Mouse (Mus musculus) cerebellum, adult 2 months (tissue): ENCODE measurements around the gene Notch3. TPM values are rescaled to one million over a fixed set of nuclear protein-coding genes. Genes with fewer than 3 reads are reported as not detected.
A peak's percentile ranks its signal among the peaks of the same experiment; 100 is the strongest.

Source experiments
- DNase-seq, 2 experiments: peaks; one replicate each; pipeline ENCODE4 v3.0.0; 2021
- H3K27ac ChIP-seq: fragments of 200-500 bp; 2 replicates; pipeline ENCODE4 v1.5.1; 2012; ENCODE audit warnings: low read length, control low read depth, inconsistent platforms; ENCODE audit not compliant: insufficient read depth
- H3K27me3 ChIP-seq: fragments of 200-500 bp; 2 replicates; pipeline ENCODE4 v1.6.1; 2012; ENCODE audit warnings: inconsistent platforms, mild to moderate bottlenecking, low read length, moderate library complexity; ENCODE audit not compliant: control insufficient read depth, insufficient read depth
- H3K4me1 ChIP-seq: fragments of 200-500 bp; 2 replicates; pipeline ENCODE4 v1.6.1; 2011; ENCODE audit warnings: low read length; ENCODE audit not compliant: control insufficient read depth, insufficient read depth
- H3K4me3 ChIP-seq: fragments of 200-500 bp; replicated peaks from 2 replicates; pipeline ENCODE3; 2011; ENCODE audit warnings: mild to moderate bottlenecking, low read depth, low read length, control low read depth; ENCODE audit not compliant: insufficient read depth
- CTCF ChIP-seq: fragments of 200-500 bp; IDR thresholded peaks from 2 replicates; pipeline ENCODE4 v1.5.1; 2011; ENCODE audit warnings: low read depth, mild to moderate bottlenecking, control low read depth, low read length, moderate library complexity, borderline replicate concordance; ENCODE audit not compliant: insufficient read depth
- POLR2A ChIP-seq: fragments of 200-500 bp; IDR thresholded peaks from 2 replicates; pipeline ENCODE4 v1.6.1; 2011; ENCODE audit warnings: low read length, control low read depth, borderline replicate concordance; ENCODE audit not compliant: insufficient read depth
- whole genome bisulfite sequencing: fragments of 180-500 bp; shearing (Covaris S2); methylation state at CpG from one replicate; pipeline ENCODE4 v1.1.7; 2018; 5-methylcytosine and 5-hydroxymethylcytosine counted together
- polyA plus RNA-seq: library from polyadenylated mRNA; depleted of rRNA; stranded (reverse); fragments of >200 nt; gene quantifications from 2 replicates; pipeline ENCODE4 v1.2.3, GENCODE M21; 2012

Gene Notch3
- polyA plus RNA-seq, 1 experiment: 11.0 TPM

- TF ChIP-seq POLR2A (no peak), CTCF (no peak)
- DNase-seq: no peak
- 100% methylated on average over 1 of the region's 1 CpGs for WGBS
- Histone ChIP-seq H3K27me3 (no peaks in the 10 kb centered on the region; the same call in 1 of the 2 replicates), H3K4me3 (no peak overlapping the region), H3K4me1 (no peaks in the 10 kb centered on the region), H3K27ac (no peak overlapping the region)
These were observed 24.4 kb downstream of the Notch3 start for GRCm38 (mm10) chr17:32142234-32142633.

GRCm38 (mm10) chr17:32133375-32133774 is 33.3 kb downstream of the Notch3 start:
- Histone ChIP-seq H3K27me3 (no peaks in the 10 kb centered on the region; the same call in 1 of the 2 replicates), H3K27ac (no peak overlapping the region), H3K4me3 (no peak overlapping the region), H3K4me1 (peaks cover 9% of the 10 kb centered on the region; the same call in 1 of the 2 replicates)
- WGBS: 69% methylated on average over 16 of the region's 16 CpGs
- DNase-seq: no peak
- TF ChIP-seq POLR2A (no peak), CTCF (no peak)

- TF ChIP-seq CTCF (no peak), POLR2A (no peak)
- H3K4me1 ChIP-seq: peaks cover 9% of the 10 kb centered on the region; the same call in 1 of the 2 replicates
- no peak overlapping the region for H3K4me3 ChIP-seq
- DNase-seq: peak; percentile 72 to 81
- WGBS: 14% methylated on average over 11 of the region's 11 CpGs
- no peak overlapping the region for H3K27ac ChIP-seq
- no peaks in the 10 kb centered on the region for H3K27me3 ChIP-seq
These were observed 34.6 kb downstream of the Notch3 start for GRCm38 (mm10) chr17:32132087-32132486.

DNA sequence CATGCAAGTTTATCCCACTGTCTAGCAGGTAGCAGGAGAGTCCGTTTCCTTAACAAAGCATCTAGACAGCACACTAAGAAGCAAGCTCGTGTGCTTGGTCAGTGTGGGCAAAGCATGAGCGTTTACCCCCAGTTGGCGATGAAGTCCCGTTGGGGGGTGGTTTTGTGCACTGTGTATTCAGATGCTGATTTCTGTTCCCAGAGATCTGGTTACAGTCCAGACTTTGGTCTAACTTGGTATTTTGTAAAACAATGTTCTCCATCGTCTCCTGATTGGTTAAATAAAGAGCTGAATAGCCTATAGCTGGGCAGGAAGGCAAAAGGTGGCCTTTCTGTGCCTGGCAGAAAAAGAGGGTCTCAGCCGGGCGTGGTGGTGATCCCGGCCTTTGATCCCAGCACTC is 36.1 kb downstream of the Notch3 start:
- TF ChIP-seq POLR2A: no peak
- no peak for TF ChIP-seq CTCF
- 90% methylated on average over 9 of the region's 9 CpGs for WGBS
- H3K27ac ChIP-seq: no peak overlapping the region

DNA sequence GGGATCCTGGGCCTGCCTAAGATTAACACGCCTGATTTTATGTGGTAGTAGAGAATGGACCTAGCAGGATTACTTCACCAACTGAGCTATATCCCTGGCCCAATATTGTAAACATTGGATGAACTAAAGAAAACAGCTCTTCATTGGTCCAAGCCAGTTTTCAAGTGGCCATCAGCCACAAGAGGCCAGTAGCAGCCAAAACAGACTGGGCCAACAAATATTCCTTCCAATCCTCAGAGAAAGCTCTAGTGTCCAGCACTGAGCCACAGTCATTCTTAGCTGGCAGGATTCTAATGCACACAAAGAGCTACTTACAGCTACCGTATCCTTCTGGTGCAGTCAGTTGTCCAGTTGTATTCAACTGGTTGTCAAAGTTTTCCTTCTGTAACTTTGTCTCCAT is 39.5 kb downstream of the Notch3 start:
- TF ChIP-seq POLR2A (no peak), CTCF (no peak)
- no peak overlapping the region for H3K27ac ChIP-seq
- 85% methylated on average over 2 of the region's 2 CpGs for WGBS
- H3K27me3 ChIP-seq: no peaks in the 10 kb centered on the region
- peaks cover 4% of the 10 kb centered on the region; the same call in 1 of the 2 replicates for H3K4me1 ChIP-seq
- no peak for DNase-seq
- no peak overlapping the region for H3K4me3 ChIP-seq

More for the DNA sequence above, 36.1 kb downstream of the Notch3 start:
- peaks cover 9% of the 10 kb centered on the region; the same call in 1 of the 2 replicates for H3K4me1 ChIP-seq
- DNase-seq: no peak
- H3K4me3 ChIP-seq: no peak overlapping the region
- H3K27me3 ChIP-seq: no peaks in the 10 kb centered on the region

DNA sequence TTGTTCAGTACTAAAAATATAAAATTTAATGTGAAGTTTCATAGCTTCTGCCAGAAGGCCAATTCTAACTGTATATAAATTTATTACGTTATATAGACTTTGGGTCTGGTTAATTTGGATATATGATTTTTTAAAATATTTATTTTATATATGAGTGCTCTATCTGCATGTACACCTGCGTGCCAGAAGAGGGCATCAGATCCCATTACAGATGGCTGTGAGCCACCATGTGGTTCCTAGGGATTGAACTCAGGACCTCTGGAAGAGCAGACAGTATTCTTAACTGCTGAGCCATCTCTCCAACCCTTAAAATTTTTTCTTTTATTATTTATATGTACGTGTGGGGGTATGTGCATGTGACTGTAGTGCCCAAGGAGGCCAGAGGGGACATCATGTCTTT is 41.2 kb downstream of the Notch3 start:
- TF ChIP-seq CTCF (no peak), POLR2A (no peak)
- H3K27me3 ChIP-seq: no peaks in the 10 kb centered on the region
- no peak for DNase-seq
- WGBS: 85% methylated on average over 3 of the region's 3 CpGs
- no peak overlapping the region for H3K4me3 ChIP-seq
- no peaks in the 10 kb centered on the region; the same call in 1 of the 2 replicates for H3K4me1 ChIP-seq
- no peak overlapping the region for H3K27ac ChIP-seq

- Histone ChIP-seq H3K4me1 (no peaks in the 10 kb centered on the region; the same call in 1 of the 2 replicates), H3K4me3 (no peak overlapping the region), H3K27ac (no peak overlapping the region), H3K27me3 (no peaks in the 10 kb centered on the region)
- TF ChIP-seq POLR2A: no peak
- no peak for TF ChIP-seq CTCF
- no peak for DNase-seq
- WGBS: 83% methylated on average over 4 of the region's 4 CpGs
These were observed 43.1 kb downstream of the Notch3 start for GRCm38 (mm10) chr17:32123545-32123944.

DNA sequence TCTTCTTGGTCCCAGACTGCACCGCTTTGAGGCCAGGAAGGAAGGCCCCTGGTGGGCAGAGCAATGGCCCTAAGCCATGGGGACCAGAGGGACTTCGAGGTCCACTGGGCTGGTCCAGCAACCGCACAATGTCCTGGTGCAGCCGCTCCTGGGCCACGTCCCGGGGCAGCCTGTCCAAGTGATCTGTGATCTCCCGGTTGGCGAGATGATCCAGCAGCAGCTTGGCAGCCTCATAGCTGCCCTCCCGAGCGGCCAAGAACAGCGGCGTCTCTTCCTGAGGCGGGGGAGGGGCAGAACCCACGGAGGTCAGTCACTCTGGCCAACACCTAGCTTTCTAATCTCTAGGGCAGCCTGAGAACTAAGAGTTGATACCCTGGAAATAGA is 44.1 kb downstream of the Notch3 start:
- Histone ChIP-seq H3K27ac (no peak overlapping the region), H3K4me1 (peaks cover 3% of the 10 kb centered on the region; the same call in 1 of the 2 replicates), H3K27me3 (no peaks in the 10 kb centered on the region), H3K4me3 (no peak overlapping the region)
- WGBS: 16% methylated on average over 14 of the region's 14 CpGs
- TF ChIP-seq CTCF (no peak), POLR2A (no peak)
- no peak for DNase-seq
